Mouse (Mus musculus) adrenal gland, adult 8-10 months (tissue): ENCODE data around the gene Vps53. TPM values are rescaled to one million over a fixed set of nuclear protein-coding genes. Genes with fewer than 3 reads are reported as not detected.
A peak's percentile ranks its signal among the peaks of the same experiment; 100 is the strongest.

Experiments used
- DNase-seq: peaks from one replicate; pipeline ENCODE4 v3.0.0; 2022
- total RNA-seq, 4 experiments: library from RNA; stranded (reverse); gene quantifications; 2 replicates each; pipeline ENCODE4 v1.2.4; 2022

The Vps53 gene
- total RNA-seq, 4 experiments from 2014 or later = 53.9 to 64.1 (median 55.8) TPM

DNA sequence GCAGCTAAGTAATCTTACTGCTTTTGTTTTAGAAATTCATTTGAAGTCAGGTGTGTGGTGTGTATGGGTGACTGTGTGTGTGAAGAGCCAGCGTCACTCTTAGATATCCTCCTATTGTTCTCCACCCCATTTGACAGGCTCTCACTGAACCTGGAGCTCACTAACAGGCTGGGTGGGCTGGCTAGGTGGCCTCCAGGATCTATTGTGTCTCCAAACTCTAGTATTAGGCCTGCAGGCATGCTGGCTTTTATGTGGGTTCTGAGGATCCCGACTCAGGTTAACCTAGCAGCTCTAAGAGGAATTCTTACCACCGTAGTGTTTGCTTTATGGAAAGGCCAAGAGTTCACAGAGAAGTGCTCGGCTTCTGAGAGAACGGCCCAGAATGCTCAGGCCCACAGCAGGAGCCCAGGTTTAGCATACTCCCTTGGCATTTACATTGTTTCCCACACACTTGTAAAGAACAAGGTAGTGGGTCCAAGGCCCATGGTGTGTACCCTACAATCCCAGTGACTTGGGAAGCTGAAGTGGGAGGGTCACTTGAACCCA lies 128.4 kb downstream of the Vps53 start:
- no peak for DNase-seq

DNA sequence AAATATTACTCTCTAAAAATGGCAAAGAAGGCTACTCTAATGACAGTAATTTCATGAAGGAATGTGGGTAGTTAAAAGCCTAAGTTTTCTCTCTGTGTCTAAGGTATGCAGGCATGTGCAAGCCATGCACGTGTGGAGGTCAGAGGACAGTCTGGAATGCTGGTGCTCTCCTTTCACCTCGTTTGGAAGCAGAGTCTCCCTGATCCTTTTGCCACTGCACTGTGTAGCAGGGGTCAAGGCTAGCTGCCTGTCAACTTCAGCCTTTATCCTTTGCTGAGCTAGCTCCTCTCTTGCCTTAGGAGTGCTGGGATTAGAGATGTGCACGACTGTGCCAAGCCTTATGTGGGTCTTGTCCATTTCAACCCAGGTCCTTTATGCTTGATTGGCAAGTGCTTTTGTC lies 128.9 kb downstream of the Vps53 start:
- DNase-seq = no peak

DNA sequence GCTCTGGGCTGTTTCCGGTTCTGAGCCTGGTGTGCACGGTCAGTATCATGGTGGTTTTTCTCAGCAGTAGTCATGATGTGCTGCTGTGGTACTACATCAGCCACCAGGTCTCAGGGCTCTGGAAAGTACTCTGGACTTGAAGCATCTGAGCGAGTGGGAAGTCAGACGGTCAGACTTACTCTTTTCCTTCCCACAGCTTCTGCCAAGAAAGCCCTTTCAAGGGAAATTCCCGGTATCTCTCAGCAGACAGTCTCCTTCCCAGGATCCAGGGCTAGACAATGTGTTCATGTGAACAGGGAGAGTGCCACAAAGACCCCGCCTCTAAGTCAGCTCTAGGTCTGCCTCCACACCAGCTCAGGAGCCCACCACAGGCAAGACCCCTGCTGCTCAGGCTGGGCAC lies 134.1 kb downstream of the Vps53 start:
- DNase-seq = no peak

- DNase-seq = no peak
Measured at GRCm38 (mm10) chr11:76044468-76044867, 135.0 kb downstream of the Vps53 start.

- no peak for DNase-seq
Measured at GRCm38 (mm10) chr11:76042882-76043281, 136.6 kb downstream of the Vps53 start.

- no peak for DNase-seq
Measured at GRCm38 (mm10) chr11:76042041-76042638, 137.3 kb downstream of the Vps53 start.

DNA sequence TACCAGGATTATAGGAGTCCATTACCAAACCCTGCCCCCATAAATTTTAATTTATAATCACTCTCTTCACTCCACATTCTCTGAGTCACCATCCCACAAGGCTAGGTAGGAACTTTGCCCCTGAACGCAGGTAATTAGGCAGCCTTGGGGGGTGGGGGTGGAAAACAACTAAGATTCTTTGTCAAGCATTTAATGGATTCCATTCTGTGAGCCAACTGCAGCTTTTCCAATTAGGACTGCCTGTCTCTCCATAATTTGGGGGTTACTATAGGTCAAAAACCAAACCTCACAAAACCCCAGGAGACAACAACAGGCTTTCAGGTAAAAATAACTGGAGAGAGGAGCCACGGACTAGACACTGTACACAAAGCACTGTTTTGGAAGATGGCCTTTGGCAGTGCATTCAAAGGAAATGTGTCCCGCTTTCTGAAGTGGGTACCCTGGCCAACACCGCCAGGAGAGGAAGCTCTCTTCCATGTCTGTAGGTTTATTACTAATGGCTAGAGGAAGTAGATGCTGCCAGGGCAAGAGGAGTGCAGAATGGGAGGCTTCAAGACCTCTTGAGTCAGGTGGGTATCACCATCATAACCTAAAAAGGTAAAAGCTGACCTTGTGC lies 138.6 kb downstream of the Vps53 start:
- no peak for DNase-seq

- DNase-seq = no peak
Measured at GRCm38 (mm10) chr11:76040106-76040505, 139.3 kb downstream of the Vps53 start.

DNA sequence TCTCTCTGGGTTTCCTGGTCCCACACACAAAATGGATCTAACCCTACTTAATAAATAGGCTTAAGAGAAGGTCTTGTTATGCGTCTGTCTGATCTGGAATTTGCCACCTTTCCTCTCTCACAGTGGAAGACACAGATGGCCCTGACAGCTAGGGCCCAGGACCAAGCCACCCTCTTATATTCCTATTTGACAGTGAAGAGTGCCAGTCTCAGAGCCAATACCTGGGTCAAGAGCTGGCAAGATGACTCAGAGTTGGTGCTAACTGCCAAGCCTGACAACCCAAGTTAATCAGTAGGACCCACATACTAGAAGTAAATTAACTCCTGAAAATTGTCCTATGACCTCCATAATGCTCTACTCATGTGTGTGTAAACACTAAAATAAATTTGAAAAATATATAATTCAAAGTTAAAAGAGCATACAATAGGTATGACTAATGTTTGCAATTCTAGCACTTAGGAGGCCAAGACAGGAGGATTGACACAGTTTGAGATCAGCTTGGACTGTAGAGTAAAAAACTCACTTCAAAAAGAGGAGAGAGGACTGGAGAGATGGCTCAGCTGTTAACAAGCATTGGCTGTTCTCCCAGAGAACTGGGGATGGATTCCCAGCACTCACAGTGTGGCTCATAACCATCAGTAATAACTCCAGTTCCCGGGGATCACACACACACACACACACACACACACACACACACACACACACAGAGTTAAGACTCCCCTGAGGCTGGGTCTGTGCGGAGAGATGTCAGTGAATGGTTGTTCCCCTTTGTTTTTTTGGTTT lies 140.0 kb downstream of the Vps53 start:
- no peak for DNase-seq

DNA sequence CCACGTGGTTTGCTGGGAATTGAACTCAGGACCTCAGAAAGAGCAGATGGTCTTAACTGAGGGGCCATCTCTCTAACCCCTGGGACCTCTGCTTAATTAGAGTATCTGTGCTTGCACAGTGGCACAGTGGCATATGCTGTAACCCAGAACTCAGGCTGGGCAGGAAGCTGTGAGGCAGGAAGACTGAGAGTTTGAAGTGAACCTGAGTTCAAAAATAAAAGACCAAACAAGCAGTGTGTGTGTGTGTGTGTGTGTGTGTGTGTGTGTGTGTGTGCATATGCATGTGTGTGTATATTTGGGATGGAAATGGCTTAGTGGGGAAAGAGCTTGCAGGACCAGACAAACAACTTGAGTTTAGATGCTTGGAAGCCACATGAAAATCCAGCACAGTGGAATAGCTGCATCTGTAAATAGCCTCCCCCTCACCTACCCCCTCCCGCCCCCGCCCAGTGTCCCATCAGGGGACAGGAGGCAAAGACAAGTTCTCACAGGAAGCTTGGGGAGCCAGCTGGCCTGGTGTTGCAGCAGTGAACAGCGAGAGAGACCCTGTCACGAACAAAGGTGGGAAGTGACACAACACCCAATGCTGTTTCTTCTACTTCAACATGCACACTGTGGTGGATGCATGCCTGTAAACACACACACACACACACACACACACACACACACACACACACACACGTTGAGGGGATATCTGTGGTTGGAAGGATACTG lies 141.7 kb downstream of the Vps53 start:
- no peak for DNase-seq

DNA sequence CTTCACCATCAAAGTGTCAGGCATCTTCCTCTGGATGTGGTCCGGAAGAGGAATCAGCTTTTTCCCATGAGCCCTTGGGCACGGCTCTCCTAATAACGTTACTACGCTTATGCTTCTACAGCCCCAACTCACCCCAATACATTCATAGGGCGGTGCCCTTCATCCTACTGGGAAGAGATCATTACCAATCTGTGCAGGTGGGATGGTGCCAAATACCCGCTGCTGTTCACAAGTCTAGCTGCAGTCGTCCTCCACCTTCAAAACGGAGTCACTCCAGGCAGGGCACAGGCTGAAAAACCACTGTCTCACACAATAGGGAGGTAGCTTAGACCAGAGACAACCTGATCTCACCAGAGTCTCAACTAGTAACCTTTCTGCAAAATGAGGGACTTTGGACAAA lies 144.3 kb downstream of the Vps53 start:
- no peak for DNase-seq

- DNase-seq = no peak
Measured at GRCm38 (mm10) chr11:76033836-76034235, 145.6 kb downstream of the Vps53 start.

DNA sequence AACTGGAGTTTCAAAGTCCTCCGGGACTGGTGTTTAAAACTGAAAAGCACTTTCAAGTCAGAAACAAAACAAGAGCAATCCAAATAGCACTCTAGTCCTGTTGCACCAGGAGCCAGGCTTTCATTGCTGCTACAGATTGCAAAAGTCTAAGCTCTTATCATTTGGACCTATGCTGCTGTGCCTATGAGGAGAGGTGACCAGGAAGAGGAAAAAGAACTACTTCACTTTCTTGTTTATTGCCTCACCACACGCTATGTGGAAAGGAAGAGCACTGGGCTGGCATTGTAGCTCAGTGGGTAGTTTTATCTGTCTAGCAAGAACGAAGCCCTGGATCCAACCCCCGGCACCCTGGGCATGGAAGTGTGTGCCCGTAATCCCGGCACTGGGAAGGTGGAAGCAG lies 146.1 kb downstream of the Vps53 start:
- DNase-seq = no peak

DNA sequence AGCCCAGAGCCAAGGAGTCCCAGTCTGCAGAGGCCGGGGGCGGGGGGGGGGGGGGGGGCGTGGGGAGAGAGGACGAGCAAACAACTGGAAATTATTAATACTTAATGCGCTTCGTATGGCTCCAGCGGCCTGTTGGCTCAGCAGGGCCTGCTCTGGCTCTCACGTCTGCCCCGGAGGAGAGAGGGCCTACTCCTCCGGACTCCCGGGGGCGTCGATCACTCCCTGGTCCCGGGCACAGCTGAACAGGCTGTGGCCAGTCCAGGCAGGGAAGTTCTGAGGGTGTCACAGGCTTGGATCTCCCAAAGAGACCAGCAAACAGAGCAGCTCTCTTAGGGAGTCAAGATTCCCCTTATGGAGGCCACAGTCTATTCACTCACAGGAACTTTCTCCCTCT lies 151.4 kb downstream of the Vps53 start:
- no peak for DNase-seq

- DNase-seq = peak; percentile 79
Measured at GRCm38 (mm10) chr11:76027139-76028071, 152.0 kb downstream of the Vps53 start, which contains the start of gene Rflnb. Gene Rflnb, minus strand, starts transcription at chr11:76027782.

DNA sequence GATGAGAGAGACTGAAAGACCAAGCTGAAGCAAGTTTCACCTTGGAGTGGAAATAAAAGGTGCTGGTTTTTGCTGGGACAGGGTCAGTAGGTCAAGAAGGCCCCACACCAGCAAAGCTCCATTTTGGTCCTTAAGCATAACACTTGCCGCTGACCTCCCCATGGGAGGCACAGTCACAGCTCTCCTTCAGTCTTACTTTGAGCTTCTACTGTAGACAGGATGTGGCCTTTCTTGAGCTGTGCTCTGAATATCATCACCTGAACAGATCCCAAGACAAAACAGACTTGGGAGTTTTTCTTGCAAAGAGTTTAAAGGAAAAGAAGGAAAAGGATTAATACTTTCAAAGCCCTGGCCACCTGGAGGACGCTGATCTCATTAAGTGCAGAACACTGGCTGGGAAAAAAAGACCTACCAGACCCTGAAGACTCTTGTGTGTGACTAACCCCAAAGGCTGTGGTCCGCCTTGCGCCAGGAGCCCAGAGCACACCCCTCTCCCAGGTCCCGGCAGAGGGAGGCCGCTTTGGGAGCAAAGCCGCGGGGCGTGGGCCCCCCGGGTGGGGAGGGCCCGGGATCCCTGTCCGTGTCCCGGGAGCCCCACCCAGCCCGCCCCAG lies 152.8 kb downstream of the Vps53 start:
- no peak for DNase-seq

DNA sequence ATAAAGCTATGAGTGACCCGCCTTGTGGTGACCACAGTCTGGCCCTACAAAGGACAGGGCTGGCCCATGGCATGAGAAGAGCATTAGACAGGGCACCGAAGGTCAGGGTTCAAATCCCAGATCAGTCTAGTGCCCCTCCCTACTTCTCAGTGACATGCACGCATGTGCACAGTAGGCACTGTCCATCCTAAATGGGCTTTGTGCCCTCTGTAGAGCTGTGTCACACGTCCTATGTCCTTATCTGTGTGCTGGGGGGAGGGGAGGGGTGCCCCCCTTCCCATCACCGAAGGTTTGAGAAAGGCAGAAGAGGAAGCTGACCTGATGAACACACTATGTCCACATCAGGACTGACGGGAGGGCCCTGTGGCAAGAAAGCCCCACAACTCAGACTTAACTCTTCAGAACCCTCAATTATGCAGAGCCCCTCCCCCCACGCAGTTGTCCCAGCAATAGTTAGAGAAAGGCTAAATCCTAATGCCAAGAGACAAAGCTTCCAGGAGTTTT lies 154.3 kb downstream of the Vps53 start:
- DNase-seq = no peak

DNA sequence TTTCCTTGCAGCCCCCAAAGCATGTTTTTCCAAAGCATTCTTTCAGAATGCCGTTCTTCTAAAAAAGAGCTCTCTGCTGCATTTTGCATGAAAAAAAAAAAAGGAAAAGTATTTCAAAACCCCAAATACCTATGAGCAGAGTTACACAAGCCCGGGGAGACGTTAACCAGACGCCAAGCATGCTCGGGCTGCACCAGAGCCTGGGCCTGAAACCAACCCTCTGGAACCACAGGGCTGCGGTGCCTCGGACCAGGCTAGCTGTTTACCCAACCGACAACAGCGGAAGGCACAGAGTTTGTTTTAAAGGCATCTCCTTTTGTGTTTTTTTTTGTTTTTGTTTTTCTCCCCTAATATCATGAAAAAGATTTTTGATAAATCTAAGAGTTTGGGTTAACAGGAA lies 158.5 kb downstream of the Vps53 start:
- no peak for DNase-seq

DNA sequence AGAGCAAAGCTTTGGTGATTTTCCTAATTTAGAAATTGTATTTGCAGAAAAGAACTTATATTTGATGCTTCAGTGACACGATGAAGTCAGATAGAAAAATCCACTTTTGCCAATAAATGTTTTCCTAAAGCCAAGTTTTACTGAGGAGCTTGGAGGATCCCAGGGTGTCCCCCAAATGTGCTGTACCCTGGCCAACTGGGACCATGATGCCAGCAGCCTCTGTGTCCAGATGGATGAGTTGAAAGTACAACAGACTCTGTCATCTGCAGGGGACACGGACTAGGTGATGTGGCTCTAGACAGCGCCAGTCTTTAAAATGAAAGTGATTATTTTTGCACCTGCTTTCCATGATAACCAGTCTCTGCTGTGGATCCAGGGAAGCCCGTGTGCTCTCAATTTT lies 159.6 kb downstream of the Vps53 start:
- DNase-seq = no peak

DNA sequence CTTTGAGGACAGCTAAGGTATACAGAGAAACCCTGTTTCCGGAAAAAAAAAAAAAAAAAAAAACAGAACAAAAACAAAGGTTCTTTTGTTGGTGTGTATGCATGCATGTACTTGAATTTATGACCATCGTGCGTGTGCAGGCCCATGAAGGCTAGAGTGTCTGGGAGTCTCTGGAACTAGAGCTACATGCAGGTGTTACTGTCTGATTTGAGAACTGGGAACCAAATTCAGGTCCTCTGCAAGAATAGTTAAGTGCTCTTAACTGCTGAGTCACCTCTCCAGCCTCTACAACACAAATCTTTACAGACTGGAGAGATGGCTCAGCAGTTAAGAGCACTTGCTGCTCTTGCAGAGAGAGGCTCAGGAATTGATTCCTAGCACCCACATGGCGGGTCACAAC lies 163.6 kb downstream of the Vps53 start:
- no peak for DNase-seq

GRCm38 (mm10) chr11:76015251-76015650 lies 164.2 kb downstream of the Vps53 start:
- DNase-seq = no peak
